Mouse (Mus musculus) bone marrow, adult 2 months (tissue): ENCODE measurements around the gene Pik3r3.

ENCODE experiments used
- CTCF ChIP-seq: fragments of 200-500 bp; IDR thresholded peaks from 2 replicates; pipeline ENCODE4 v1.5.1; 2011; ENCODE audit warnings: low read length, control low read depth; ENCODE audit not compliant: control insufficient read depth, insufficient read depth
- POLR2A ChIP-seq: fragments of 200-500 bp; IDR thresholded peaks from 2 replicates; pipeline ENCODE4 v1.6.1; 2011; ENCODE audit warnings: low read depth, mild to moderate bottlenecking, control low read depth, low read length, borderline replicate concordance; ENCODE audit not compliant: control insufficient read depth

- TF ChIP-seq CTCF (no peak), POLR2A (no peak)
Observed at GRCm38 (mm10) chr4:116177140-116177539, 44.3 kb upstream of the Pik3r3 start.
